Mouse (Mus musculus): ENCODE measurements around the gene Trpm2. TPM values are rescaled to one million over a fixed set of nuclear protein-coding genes. Genes with fewer than 3 reads are reported as not detected.

The Trpm2 gene
- polyA plus RNA-seq, 1 experiment from 2014 or later, result 0.20 TPM

- Histone ChIP-seq H3K4me2 (ENCODE audit: low read length) (no peak overlapping the region), H3K36me3 (ENCODE audit: insufficient read depth, low read length) (no peaks in the 10 kb centered on the region), H3K4me3 (replicated peaks; ENCODE audit: low read depth, low read length) (no peak overlapping the region), H3K27me3 (ENCODE audit: insufficient read depth, low read length) (no peaks in the 10 kb centered on the region), H3K9ac (ENCODE audit: low read depth, low read length) (no peak overlapping the region), H3K4me1 (replicated peaks; ENCODE audit: insufficient read depth, low read length) (no peaks in the 10 kb centered on the region), H3K27ac (no peak overlapping the region), H3K9me3 (replicated peaks; ENCODE audit: low read length) (no peaks in the 10 kb centered on the region)
- 0 out of 2 replicates have a peak, but pooled peaks have one; percentile 18 for TF ChIP-seq CTCF (IDR thresholded peaks at IDR 0.05; ENCODE audit: low read depth)
- WGBS, result 87% methylated on average over 5 of the region's 5 CpGs
- no peak for DNase-seq (ENCODE audit: low spot score)
- no peak for ATAC-seq (replicated peaks; ENCODE audit: low FRiP score, low read depth)
Measured at GRCm38 (mm10) chr10:77882553-77882952, 87.8 kb downstream of the Trpm2 start.

GRCm38 (mm10) chr10:77880305-77880704 is 90.1 kb downstream of the Trpm2 start:
- Histone ChIP-seq H3K9ac (ENCODE audit: low read depth, low read length) (no peak overlapping the region), H3K27me3 (ENCODE audit: insufficient read depth, low read length) (no peaks in the 10 kb centered on the region), H3K27ac (no peak overlapping the region), H3K36me3 (ENCODE audit: insufficient read depth, low read length) (no peaks in the 10 kb centered on the region), H3K9me3 (replicated peaks; ENCODE audit: low read length) (no peaks in the 10 kb centered on the region), H3K4me2 (ENCODE audit: low read length) (no peak overlapping the region), H3K4me3 (replicated peaks; ENCODE audit: low read depth, low read length) (no peak overlapping the region), H3K4me1 (replicated peaks; ENCODE audit: insufficient read depth, low read length) (no peaks in the 10 kb centered on the region)
- ATAC-seq (replicated peaks; ENCODE audit: low FRiP score, low read depth), result no peak
- no peak for TF ChIP-seq CTCF (IDR thresholded peaks at IDR 0.05; ENCODE audit: low read depth)
- 76% methylated on average over 3 of the region's 3 CpGs for WGBS
- DNase-seq (ENCODE audit: low spot score), result no peak

GRCm38 (mm10) chr10:77878985-77879384 is 91.4 kb downstream of the Trpm2 start:
- H3K4me2 ChIP-seq (ENCODE audit: low read length), result no peak overlapping the region
- H3K27me3 ChIP-seq (ENCODE audit: insufficient read depth, low read length), result no peaks in the 10 kb centered on the region
- ATAC-seq (replicated peaks; ENCODE audit: low FRiP score, low read depth) (no peak), DNase-seq (ENCODE audit: low spot score) (no peak)
- H3K4me1 ChIP-seq (replicated peaks; ENCODE audit: insufficient read depth, low read length), result no peaks in the 10 kb centered on the region
- no peak overlapping the region for H3K4me3 ChIP-seq (replicated peaks; ENCODE audit: low read depth, low read length)
- H3K9ac ChIP-seq (ENCODE audit: low read depth, low read length), result no peak overlapping the region
- 62% methylated on average over 6 of the region's 6 CpGs for WGBS
- H3K36me3 ChIP-seq (ENCODE audit: insufficient read depth, low read length), result no peaks in the 10 kb centered on the region
- TF ChIP-seq CTCF (IDR thresholded peaks at IDR 0.05; ENCODE audit: low read depth), result peak; percentile 55
- no peak overlapping the region for H3K27ac ChIP-seq
- no peaks in the 10 kb centered on the region for H3K9me3 ChIP-seq (replicated peaks; ENCODE audit: low read length)

GRCm38 (mm10) chr10:77869651-77870050 is 100.7 kb downstream of the Trpm2 start:
- no peak for TF ChIP-seq CTCF (IDR thresholded peaks at IDR 0.05; ENCODE audit: low read depth)
- Histone ChIP-seq H3K27me3 (ENCODE audit: insufficient read depth, low read length) (no peaks in the 10 kb centered on the region), H3K4me3 (replicated peaks; ENCODE audit: low read depth, low read length) (no peak overlapping the region), H3K4me1 (replicated peaks; ENCODE audit: insufficient read depth, low read length) (no peaks in the 10 kb centered on the region), H3K9me3 (replicated peaks; ENCODE audit: low read length) (no peaks in the 10 kb centered on the region), H3K9ac (ENCODE audit: low read depth, low read length) (no peak overlapping the region), H3K36me3 (ENCODE audit: insufficient read depth, low read length) (no peaks in the 10 kb centered on the region), H3K27ac (no peak overlapping the region), H3K4me2 (ENCODE audit: low read length) (no peak overlapping the region)
- DNase-seq (ENCODE audit: low spot score), result no peak
- WGBS, result 87% methylated on average over 7 of the region's 7 CpGs
- no peak for ATAC-seq (replicated peaks; ENCODE audit: low FRiP score, low read depth)

GRCm38 (mm10) chr10:77867546-77867945 is 102.8 kb downstream of the Trpm2 start:
- no peaks in the 10 kb centered on the region for H3K4me1 ChIP-seq (replicated peaks; ENCODE audit: insufficient read depth, low read length)
- no peaks in the 10 kb centered on the region for H3K9me3 ChIP-seq (replicated peaks; ENCODE audit: low read length)
- no peak overlapping the region for H3K4me3 ChIP-seq (replicated peaks; ENCODE audit: low read depth, low read length)
- peak; percentile 23 for DNase-seq (ENCODE audit: low spot score)
- 6% methylated on average over 1 of the region's 1 CpGs for WGBS
- no peaks in the 10 kb centered on the region for H3K27me3 ChIP-seq (ENCODE audit: insufficient read depth, low read length)
- ATAC-seq (replicated peaks; ENCODE audit: low FRiP score, low read depth), result no peak
- H3K4me2 ChIP-seq (ENCODE audit: low read length), result no peak overlapping the region
- H3K27ac ChIP-seq, result no peak overlapping the region
- no peak overlapping the region for H3K9ac ChIP-seq (ENCODE audit: low read depth, low read length)
- TF ChIP-seq CTCF (IDR thresholded peaks at IDR 0.05; ENCODE audit: low read depth), result no peak
- no peaks in the 10 kb centered on the region for H3K36me3 ChIP-seq (ENCODE audit: insufficient read depth, low read length)

DNA sequence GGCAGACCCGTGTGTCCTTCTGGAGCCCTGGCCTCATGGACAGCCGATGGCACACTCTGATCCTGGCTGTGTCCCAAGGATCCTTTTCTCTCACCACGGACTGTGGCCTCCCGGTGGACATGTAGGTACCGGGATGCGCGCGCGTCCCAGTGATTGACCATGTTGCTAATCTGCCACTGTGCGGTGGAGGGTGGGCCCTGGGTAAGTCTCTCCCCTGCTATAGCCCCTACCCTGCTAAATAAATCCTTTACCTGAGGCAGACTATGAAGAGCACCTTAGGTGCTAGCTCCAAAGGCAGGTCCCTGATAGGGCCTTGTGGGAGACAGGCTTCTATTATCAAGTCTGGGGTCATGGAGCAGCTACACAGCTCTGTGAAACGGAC is 105.6 kb downstream of the Trpm2 start:
- Histone ChIP-seq H3K36me3 (ENCODE audit: insufficient read depth, low read length) (no peaks in the 10 kb centered on the region), H3K9me3 (replicated peaks; ENCODE audit: low read length) (no peaks in the 10 kb centered on the region), H3K4me3 (replicated peaks; ENCODE audit: low read depth, low read length) (no peak overlapping the region), H3K27ac (no peak overlapping the region), H3K27me3 (ENCODE audit: insufficient read depth, low read length) (no peaks in the 10 kb centered on the region), H3K4me1 (replicated peaks; ENCODE audit: insufficient read depth, low read length) (no peaks in the 10 kb centered on the region), H3K9ac (ENCODE audit: low read depth, low read length) (0 out of 2 replicates have a peak overlapping the region, but pooled peaks have one; percentile 27), H3K4me2 (ENCODE audit: low read length) (peak overlapping the region; percentile 45)
- TF ChIP-seq CTCF (IDR thresholded peaks at IDR 0.05; ENCODE audit: low read depth), result no peak
- 37% methylated on average over 11 of the region's 11 CpGs for WGBS
- ATAC-seq (replicated peaks; ENCODE audit: low FRiP score, low read depth) (no peak), DNase-seq (ENCODE audit: low spot score) (no peak)
